Mouse (Mus musculus) neural tube, embryonic 15.5 days (tissue): ENCODE results near the gene Exosc2. TPM values are rescaled to one million over a fixed set of nuclear protein-coding genes. Genes with fewer than 3 reads are reported as not detected.

Experiments
- ATAC-seq: fragments of 200-750 bp; cut with Nextera tagmentation; 2 replicates; pipeline ENCODE4 v1.8.0; 2017; ENCODE audit warnings: mild to moderate bottlenecking, moderate TSS enrichment, moderate library complexity; ENCODE audit not compliant: low FRiP score
- H3K27ac ChIP-seq: fragments of 300-500 bp; sonication (generic); replicated peaks from 2 replicates; pipeline ENCODE4 v1.5.1; 2015; ENCODE audit warnings: mild to moderate bottlenecking, inconsistent platforms
- H3K27me3 ChIP-seq: fragments of 300-500 bp; sonication (generic); replicated peaks from 2 replicates; pipeline ENCODE4 v1.6.1; 2015; ENCODE audit warnings: inconsistent platforms
- H3K36me3 ChIP-seq: fragments of 300-500 bp; sonication (generic); 2 replicates; pipeline ENCODE4 v1.6.1; 2015; ENCODE audit warnings: inconsistent platforms
- H3K4me1 ChIP-seq: fragments of 300-500 bp; sonication (generic); 2 replicates; pipeline ENCODE4 v1.6.1; 2015; ENCODE audit warnings: inconsistent platforms
- H3K4me2 ChIP-seq: fragments of 300-500 bp; sonication (generic); 2 replicates; pipeline ENCODE4 v1.6.1; 2015; ENCODE audit warnings: inconsistent platforms, mild to moderate bottlenecking, moderate library complexity
- H3K4me3 ChIP-seq: fragments of 300-500 bp; sonication (generic); replicated peaks from 2 replicates; pipeline ENCODE4 v1.5.1; 2015; ENCODE audit warnings: mild to moderate bottlenecking, inconsistent platforms
- H3K9ac ChIP-seq: fragments of 300-500 bp; sonication (generic); replicated peaks from 2 replicates; pipeline ENCODE4 v1.6.1; 2015; ENCODE audit warnings: mild to moderate bottlenecking, inconsistent platforms
- H3K9me3 ChIP-seq: fragments of 300-500 bp; sonication (generic); replicated peaks from 2 replicates; pipeline ENCODE4 v1.6.1; 2016; ENCODE audit warnings: inconsistent platforms
- WGBS: fragments of 180-500 bp; shearing (Covaris S2); methylation state at CpG from one replicate; pipeline ENCODE4 v1.1.7; 2015; ENCODE audit warnings: mixed read lengths; 5-methylcytosine and 5-hydroxymethylcytosine counted together
- polyA plus RNA-seq: library from polyadenylated mRNA; unstranded; fragments of >200 nt; fragmentation: Nextera tagmentation; extraction: Ambion mirVana; gene quantifications from 2 replicates; pipeline ENCODE4 v1.2.1, GENCODE M21; 2015

Exosc2 gene
- polyA plus RNA-seq, 1 experiment from 2014 or later: 40.3 TPM

GRCm38 (mm10) chr2:31712716-31713115, 42.2 kb downstream of the Exosc2 start:
- no peak overlapping the region for H3K4me3 ChIP-seq
- ATAC-seq: no peak
- H3K27me3 ChIP-seq: no peaks in the 10 kb centered on the region
- no peaks in the 10 kb centered on the region for H3K9me3 ChIP-seq
- H3K36me3 ChIP-seq: no peaks in the 10 kb centered on the region
- no peak overlapping the region for H3K9ac ChIP-seq
- 84% methylated on average over 2 of the region's 2 CpGs for WGBS
- no peak overlapping the region for H3K4me2 ChIP-seq
- H3K4me1 ChIP-seq: no peaks in the 10 kb centered on the region
- H3K27ac ChIP-seq: no peak overlapping the region

GRCm38 (mm10) chr2:31713813-31714212, 43.3 kb downstream of the Exosc2 start:
- H3K4me1 ChIP-seq: no peaks in the 10 kb centered on the region
- no peak overlapping the region for H3K4me2 ChIP-seq
- 90% methylated on average over 3 of the region's 3 CpGs for WGBS
- H3K36me3 ChIP-seq: no peaks in the 10 kb centered on the region
- no peak overlapping the region for H3K27ac ChIP-seq
- H3K9ac ChIP-seq: no peak overlapping the region
- H3K27me3 ChIP-seq: no peaks in the 10 kb centered on the region
- no peaks in the 10 kb centered on the region for H3K9me3 ChIP-seq
- ATAC-seq: no peak
- H3K4me3 ChIP-seq: no peak overlapping the region

GRCm38 (mm10) chr2:31714780-31715179, 44.3 kb downstream of the Exosc2 start:
- no peak overlapping the region for H3K4me2 ChIP-seq
- H3K36me3 ChIP-seq: no peaks in the 10 kb centered on the region
- no peak overlapping the region for H3K9ac ChIP-seq
- H3K4me3 ChIP-seq: no peak overlapping the region
- no peak for ATAC-seq
- no peak overlapping the region for H3K27ac ChIP-seq
- WGBS: 95% methylated on average over 4 of the region's 4 CpGs
- no peaks in the 10 kb centered on the region for H3K4me1 ChIP-seq
- no peaks in the 10 kb centered on the region for H3K9me3 ChIP-seq
- no peaks in the 10 kb centered on the region for H3K27me3 ChIP-seq

GRCm38 (mm10) chr2:31715985-31716384, 45.5 kb downstream of the Exosc2 start:
- Histone ChIP-seq H3K4me1 (no peaks in the 10 kb centered on the region), H3K9ac (no peak overlapping the region), H3K36me3 (no peaks in the 10 kb centered on the region), H3K9me3 (no peaks in the 10 kb centered on the region), H3K27me3 (no peaks in the 10 kb centered on the region), H3K4me3 (no peak overlapping the region), H3K27ac (no peak overlapping the region), H3K4me2 (no peak overlapping the region)
- no peak for ATAC-seq
- 94% methylated on average over 7 of the region's 7 CpGs for WGBS

- Histone ChIP-seq H3K9me3 (no peaks in the 10 kb centered on the region), H3K4me2 (no peak overlapping the region), H3K36me3 (no peaks in the 10 kb centered on the region), H3K27ac (no peak overlapping the region), H3K9ac (no peak overlapping the region), H3K4me3 (no peak overlapping the region), H3K27me3 (no peaks in the 10 kb centered on the region), H3K4me1 (no peaks in the 10 kb centered on the region)
- 77% methylated on average over 6 of the region's 6 CpGs for WGBS
- no peak for ATAC-seq
Measured at GRCm38 (mm10) chr2:31719202-31719880, 48.8 kb downstream of the Exosc2 start.

- ATAC-seq: no peak
- no peaks in the 10 kb centered on the region for H3K36me3 ChIP-seq
- 77% methylated on average over 2 of the region's 2 CpGs for WGBS
- H3K4me3 ChIP-seq: no peak overlapping the region
- H3K27me3 ChIP-seq: no peaks in the 10 kb centered on the region
- no peaks in the 10 kb centered on the region for H3K9me3 ChIP-seq
- H3K27ac ChIP-seq: no peak overlapping the region
- H3K4me2 ChIP-seq: no peak overlapping the region
- H3K4me1 ChIP-seq: no peaks in the 10 kb centered on the region
- no peak overlapping the region for H3K9ac ChIP-seq
Measured at GRCm38 (mm10) chr2:31719944-31720343, 49.4 kb downstream of the Exosc2 start.

GRCm38 (mm10) chr2:31720783-31721182, 50.3 kb downstream of the Exosc2 start:
- Histone ChIP-seq H3K27me3 (no peaks in the 10 kb centered on the region), H3K27ac (no peak overlapping the region), H3K9me3 (no peaks in the 10 kb centered on the region), H3K4me3 (no peak overlapping the region), H3K4me2 (no peak overlapping the region), H3K4me1 (no peaks in the 10 kb centered on the region), H3K9ac (no peak overlapping the region), H3K36me3 (no peaks in the 10 kb centered on the region)
- WGBS: 66% methylated on average over 4 of the region's 4 CpGs
- ATAC-seq: no peak

GRCm38 (mm10) chr2:31724730-31725490, 54.4 kb downstream of the Exosc2 start:
- Histone ChIP-seq H3K27me3 (no peaks in the 10 kb centered on the region), H3K27ac (no peak overlapping the region), H3K9me3 (no peaks in the 10 kb centered on the region), H3K9ac (no peak overlapping the region), H3K4me3 (no peak overlapping the region), H3K4me1 (0 out of 2 replicates have a peak, but pooled peaks cover 11% of the 10 kb centered on the region), H3K36me3 (no peaks in the 10 kb centered on the region), H3K4me2 (no peak overlapping the region)
- WGBS: 91% methylated on average over 7 of the region's 7 CpGs
- no peak for ATAC-seq

- Histone ChIP-seq H3K4me3 (no peak overlapping the region), H3K4me2 (no peak overlapping the region), H3K9me3 (no peaks in the 10 kb centered on the region), H3K27me3 (no peaks in the 10 kb centered on the region), H3K36me3 (no peaks in the 10 kb centered on the region), H3K27ac (no peak overlapping the region), H3K4me1 (0 out of 2 replicates have a peak, but pooled peaks cover 11% of the 10 kb centered on the region), H3K9ac (no peak overlapping the region)
- no peak for ATAC-seq
- 90% methylated on average over 9 of the region's 9 CpGs for WGBS
Measured at GRCm38 (mm10) chr2:31727576-31728277, 57.2 kb downstream of the Exosc2 start.

GRCm38 (mm10) chr2:31730640-31731039, 60.1 kb downstream of the Exosc2 start:
- ATAC-seq: no peak
- no peak overlapping the region for H3K4me2 ChIP-seq
- 0 out of 2 replicates have a peak, but pooled peaks cover 11% of the 10 kb centered on the region for H3K4me1 ChIP-seq
- H3K9me3 ChIP-seq: no peaks in the 10 kb centered on the region
- no peaks in the 10 kb centered on the region for H3K36me3 ChIP-seq
- 90% methylated on average over 5 of the region's 5 CpGs for WGBS
- H3K4me3 ChIP-seq: no peak overlapping the region
- no peaks in the 10 kb centered on the region for H3K27me3 ChIP-seq
- H3K9ac ChIP-seq: no peak overlapping the region
- no peak overlapping the region for H3K27ac ChIP-seq
